Mouse (Mus musculus): ENCODE data around the gene Plcxd2.

Gene Plcxd2

GRCm38 (mm10) chr16:45999374-46000191, 10.4 kb downstream of the Plcxd2 start:
- in situ Hi-C loops (cut with MboI; ENCODE audit: low pct_unique_long_range_greater_than_20kb in 1 of 2, low sequenced_read_pairs in 2 of 2, unreplicated experiment in 1 of 2) = no loop called here

DNA sequence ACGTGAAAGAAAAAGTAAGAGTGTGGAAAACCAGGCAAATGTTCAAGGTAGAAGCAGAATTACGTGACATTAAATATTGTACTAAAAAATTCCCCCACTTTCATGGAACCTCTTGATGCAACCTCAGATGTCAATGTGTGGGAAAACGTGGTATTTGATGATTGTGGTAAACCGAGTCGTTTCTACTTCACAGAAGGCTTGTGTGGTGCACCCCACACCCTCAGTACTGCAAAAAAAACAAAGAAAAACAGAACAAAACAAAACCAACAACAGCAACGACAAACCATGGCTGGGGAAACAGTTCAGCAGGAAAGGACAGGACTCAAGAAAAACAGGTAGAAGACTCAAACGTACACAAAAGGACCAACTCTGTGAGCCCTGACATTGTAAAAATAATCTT, 11.8 kb downstream of the Plcxd2 start:
- in situ Hi-C loops (cut with MboI; ENCODE audit: low pct_unique_long_range_greater_than_20kb in 1 of 2, low sequenced_read_pairs in 2 of 2, unreplicated experiment in 1 of 2) = no loop called here

GRCm38 (mm10) chr16:45990901-45991676, 18.9 kb downstream of the Plcxd2 start:
- in situ Hi-C loops (cut with MboI; ENCODE audit: low pct_unique_long_range_greater_than_20kb in 1 of 2, low sequenced_read_pairs in 2 of 2, unreplicated experiment in 1 of 2) = no loop called here

GRCm38 (mm10) chr16:45986236-45986635, 23.8 kb downstream of the Plcxd2 start:
- in situ Hi-C loops (cut with MboI; ENCODE audit: low pct_unique_long_range_greater_than_20kb in 1 of 2, low sequenced_read_pairs in 2 of 2, unreplicated experiment in 1 of 2) = no loop called here

DNA sequence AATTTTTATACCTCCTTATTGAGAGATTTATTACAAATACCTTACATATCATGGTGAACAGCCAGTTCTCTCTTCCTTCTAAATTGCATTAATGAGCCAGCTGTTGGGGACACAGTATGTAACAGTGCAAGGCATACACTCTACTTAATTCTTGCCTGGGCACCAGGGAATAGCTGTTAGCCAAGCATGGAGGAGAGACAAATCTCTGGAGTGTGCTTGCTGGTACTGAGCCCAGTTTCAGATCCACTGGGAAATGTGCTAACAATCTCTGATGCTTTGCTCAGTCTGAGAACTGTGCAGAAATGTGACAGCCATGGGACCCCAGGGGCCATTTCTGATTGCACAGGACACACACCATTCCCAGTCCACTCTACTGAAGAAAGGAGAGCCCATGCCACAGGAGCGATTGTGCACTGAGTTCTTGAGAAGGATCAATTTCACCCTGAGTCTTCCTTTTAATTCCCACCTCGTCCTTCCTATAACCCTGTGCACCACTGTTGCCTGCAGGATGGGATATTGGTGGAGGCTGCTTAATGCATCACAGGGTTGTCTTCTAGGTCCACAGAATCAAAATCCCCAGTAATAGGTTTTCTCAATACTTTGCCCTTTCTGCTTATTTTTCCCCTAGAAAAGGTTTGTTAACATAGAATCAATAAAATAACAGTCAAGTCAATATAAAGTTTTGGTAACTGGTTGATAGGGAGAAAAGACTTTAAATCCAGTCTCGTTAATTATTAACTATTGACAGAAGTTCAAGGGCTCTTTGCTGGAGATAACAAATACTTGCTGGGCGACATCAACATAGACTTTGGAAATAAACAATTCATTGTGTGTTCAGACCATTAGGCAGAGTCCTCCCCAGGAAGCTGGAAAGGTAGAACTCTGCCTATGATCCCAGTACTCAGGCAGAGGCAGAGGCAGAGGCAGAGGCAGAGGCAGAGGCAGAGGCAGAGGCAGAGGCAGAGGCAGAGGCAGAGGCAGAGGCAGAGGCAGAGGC, 25.1 kb downstream of the Plcxd2 start:
- in situ Hi-C loops (cut with MboI; ENCODE audit: low pct_unique_long_range_greater_than_20kb in 1 of 2, low sequenced_read_pairs in 2 of 2, unreplicated experiment in 1 of 2) = no loop called here

GRCm38 (mm10) chr16:45976251-45976650, 33.8 kb downstream of the Plcxd2 start:
- in situ Hi-C loops (cut with MboI; ENCODE audit: low pct_unique_long_range_greater_than_20kb in 1 of 2, low sequenced_read_pairs in 2 of 2, unreplicated experiment in 1 of 2) = no loop called here

GRCm38 (mm10) chr16:45973959-45974686, 35.9 kb downstream of the Plcxd2 start:
- in situ Hi-C loops (cut with MboI; ENCODE audit: low pct_unique_long_range_greater_than_20kb in 1 of 2, low sequenced_read_pairs in 2 of 2, unreplicated experiment in 1 of 2) = loop anchor here in 1 of 2 experiments (25.0 kb wide), 2 partner anchors 212 to 287 kb away; partner anchors contain the start of gene Tmprss7

DNA sequence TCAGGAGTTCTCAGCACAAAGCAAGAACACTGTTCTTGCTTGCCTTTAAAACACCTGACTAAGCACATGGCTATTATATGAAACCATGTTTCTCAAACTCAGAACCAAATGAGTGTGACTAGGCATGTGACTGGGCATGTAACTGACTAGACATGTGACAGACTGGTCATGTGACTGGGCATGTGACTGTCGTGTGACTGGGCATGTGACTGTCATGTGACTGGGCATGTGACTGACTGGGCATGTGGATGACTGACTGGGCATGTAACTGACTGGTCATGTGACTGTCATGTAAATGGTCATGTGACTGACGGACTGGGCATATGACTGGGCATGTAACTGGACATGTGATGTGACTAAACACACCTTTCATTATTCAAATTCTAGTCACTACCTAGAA, 39.8 kb downstream of the Plcxd2 start:
- in situ Hi-C loops (cut with MboI; ENCODE audit: low pct_unique_long_range_greater_than_20kb in 1 of 2, low sequenced_read_pairs in 2 of 2, unreplicated experiment in 1 of 2) = loop anchor here in 1 of 2 experiments (25.0 kb wide), 2 partner anchors 208 to 283 kb away; partner anchors contain the start of gene Tmprss7

DNA sequence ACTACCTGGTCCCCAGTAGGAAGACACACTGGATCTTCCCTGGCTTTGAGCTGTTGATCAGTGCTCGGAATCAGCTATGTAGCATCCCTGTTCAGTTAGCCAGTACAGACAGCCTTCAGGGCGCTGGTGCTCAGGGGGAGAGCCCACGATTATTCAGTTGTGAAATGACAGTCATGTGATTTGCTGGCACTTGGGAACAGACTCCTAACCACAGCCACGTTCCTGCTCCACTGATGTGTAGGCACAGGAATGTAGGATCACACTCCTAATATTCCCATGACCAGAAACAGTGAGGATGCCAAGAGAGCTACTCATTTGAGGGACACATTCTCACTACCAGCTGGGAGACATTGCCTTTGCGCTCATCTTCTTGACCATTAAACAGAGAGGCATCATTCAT, 41.3 kb downstream of the Plcxd2 start:
- in situ Hi-C loops (cut with MboI; ENCODE audit: low pct_unique_long_range_greater_than_20kb in 1 of 2, low sequenced_read_pairs in 2 of 2, unreplicated experiment in 1 of 2) = loop anchor here in 1 of 2 experiments (25.0 kb wide), 2 partner anchors 206 to 281 kb away; partner anchors contain the start of gene Tmprss7

- in situ Hi-C loops (cut with MboI; ENCODE audit: low pct_unique_long_range_greater_than_20kb in 1 of 2, low sequenced_read_pairs in 2 of 2, unreplicated experiment in 1 of 2) = loop anchor here in 1 of 2 experiments (25.0 kb wide), 2 partner anchors 205 to 280 kb away; partner anchors contain the start of gene Tmprss7
Observed at GRCm38 (mm10) chr16:45967471-45967870, 42.5 kb downstream of the Plcxd2 start.

DNA sequence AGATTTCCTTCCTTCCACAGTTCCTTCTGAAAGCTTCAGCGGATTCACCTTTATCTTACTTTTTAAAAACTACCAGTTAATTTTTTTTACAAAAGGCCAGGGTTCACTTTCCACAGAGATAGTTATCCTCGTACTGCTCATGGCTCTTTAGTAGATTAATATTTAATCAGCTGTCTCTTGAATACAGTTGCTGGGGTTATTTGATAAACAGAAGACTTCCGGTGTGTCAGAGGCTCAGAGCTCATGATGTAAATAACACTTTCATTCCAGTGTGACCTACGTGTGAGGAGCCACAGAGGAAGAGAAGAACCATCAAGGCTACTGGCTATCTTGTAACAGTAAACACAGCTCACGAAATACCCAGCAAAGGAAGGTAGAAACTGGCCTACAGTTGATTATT, 43.4 kb downstream of the Plcxd2 start:
- in situ Hi-C loops (cut with MboI; ENCODE audit: low pct_unique_long_range_greater_than_20kb in 1 of 2, low sequenced_read_pairs in 2 of 2, unreplicated experiment in 1 of 2) = loop anchor here in 1 of 2 experiments (25.0 kb wide), 2 partner anchors 204 to 279 kb away; partner anchors contain the start of gene Tmprss7

DNA sequence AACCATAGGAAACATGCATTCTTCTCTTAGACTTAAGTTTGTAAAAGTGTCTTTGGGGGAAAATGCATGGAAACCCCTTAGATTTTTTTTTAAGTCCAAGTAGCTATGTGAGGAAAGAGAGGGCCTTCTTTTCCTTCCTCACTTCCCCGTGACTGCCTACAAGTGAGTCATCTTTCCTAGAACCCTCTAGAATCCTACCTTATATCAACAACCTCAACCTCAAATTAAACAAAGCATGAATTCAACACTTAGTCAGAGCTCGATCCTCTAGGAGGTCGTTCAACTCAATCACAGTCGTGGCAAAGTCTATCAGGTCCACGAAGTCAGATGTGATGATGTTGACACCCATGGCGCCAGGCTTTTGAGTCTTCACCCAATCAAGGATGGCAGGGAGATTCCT, 45.2 kb downstream of the Plcxd2 start:
- in situ Hi-C loops (cut with MboI; ENCODE audit: low pct_unique_long_range_greater_than_20kb in 1 of 2, low sequenced_read_pairs in 2 of 2, unreplicated experiment in 1 of 2) = loop anchor here in 1 of 2 experiments (25.0 kb wide), 2 partner anchors 202 to 277 kb away; partner anchors contain the start of gene Tmprss7

DNA sequence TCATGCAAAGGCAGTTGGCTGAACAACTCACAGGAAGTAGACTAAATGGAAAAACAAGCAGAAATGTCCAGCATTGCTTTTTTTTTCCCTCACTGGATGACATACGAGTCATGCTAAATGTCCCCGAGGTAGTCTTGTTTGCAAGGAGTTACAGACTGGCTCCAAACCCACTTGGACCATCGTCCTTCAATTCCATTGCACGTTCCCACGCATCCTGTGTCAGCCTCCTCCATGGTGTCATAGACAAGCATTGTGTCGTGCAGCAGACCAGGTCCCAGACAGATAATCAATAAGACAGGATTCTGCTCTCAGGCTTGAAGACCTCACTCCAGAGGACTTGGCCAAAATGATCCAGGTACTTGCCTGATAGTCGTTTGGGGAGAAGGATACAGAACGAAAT, 46.2 kb downstream of the Plcxd2 start:
- in situ Hi-C loops (cut with MboI; ENCODE audit: low pct_unique_long_range_greater_than_20kb in 1 of 2, low sequenced_read_pairs in 2 of 2, unreplicated experiment in 1 of 2) = loop anchor here in 1 of 2 experiments (25.0 kb wide), 2 partner anchors 202 to 277 kb away; partner anchors contain the start of gene Tmprss7

- in situ Hi-C loops (cut with MboI; ENCODE audit: low pct_unique_long_range_greater_than_20kb in 1 of 2, low sequenced_read_pairs in 2 of 2, unreplicated experiment in 1 of 2) = loop anchor here in 1 of 2 experiments (25.0 kb wide), 2 partner anchors 201 to 276 kb away; partner anchors contain the start of gene Tmprss7
Observed at GRCm38 (mm10) chr16:45963088-45963487, 46.9 kb downstream of the Plcxd2 start.

GRCm38 (mm10) chr16:45960978-45961377, 49.0 kb downstream of the Plcxd2 start:
- in situ Hi-C loops (cut with MboI; ENCODE audit: low pct_unique_long_range_greater_than_20kb in 1 of 2, low sequenced_read_pairs in 2 of 2, unreplicated experiment in 1 of 2) = loop anchor here in 1 of 2 experiments (25.0 kb wide), 2 partner anchors 199 to 274 kb away; partner anchors contain the start of gene Tmprss7

DNA sequence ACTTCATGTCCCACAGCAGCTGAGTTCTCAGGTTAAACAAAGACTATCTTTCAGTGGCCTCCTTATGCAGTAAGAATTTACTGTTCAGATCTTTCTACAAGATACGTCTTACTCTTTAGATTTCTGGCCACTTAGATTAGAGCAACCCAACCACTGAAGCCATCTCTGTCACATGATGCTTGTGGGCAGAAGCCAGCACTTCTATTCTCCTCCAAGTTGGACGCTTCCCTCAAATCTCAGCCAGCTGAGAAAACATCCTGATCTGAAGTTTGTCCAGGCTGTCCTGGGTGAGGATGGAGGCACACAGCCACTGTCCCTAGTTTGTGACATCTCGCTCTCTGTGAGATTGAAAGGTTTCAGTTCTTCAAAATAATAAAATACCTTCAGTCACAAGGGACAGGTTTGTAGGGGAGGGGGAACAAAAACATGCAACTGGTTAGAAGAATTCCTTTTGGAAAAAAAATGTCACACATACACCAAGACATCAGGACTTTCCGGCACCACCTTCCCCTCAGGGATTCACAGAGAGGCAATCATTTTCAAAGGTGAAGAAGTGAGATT, 53.5 kb downstream of the Plcxd2 start:
- in situ Hi-C loops (cut with MboI; ENCODE audit: low pct_unique_long_range_greater_than_20kb in 1 of 2, low sequenced_read_pairs in 2 of 2, unreplicated experiment in 1 of 2) = loop anchor here in 1 of 2 experiments (25.0 kb wide), 2 partner anchors 194 to 269 kb away; partner anchors contain the start of gene Tmprss7

DNA sequence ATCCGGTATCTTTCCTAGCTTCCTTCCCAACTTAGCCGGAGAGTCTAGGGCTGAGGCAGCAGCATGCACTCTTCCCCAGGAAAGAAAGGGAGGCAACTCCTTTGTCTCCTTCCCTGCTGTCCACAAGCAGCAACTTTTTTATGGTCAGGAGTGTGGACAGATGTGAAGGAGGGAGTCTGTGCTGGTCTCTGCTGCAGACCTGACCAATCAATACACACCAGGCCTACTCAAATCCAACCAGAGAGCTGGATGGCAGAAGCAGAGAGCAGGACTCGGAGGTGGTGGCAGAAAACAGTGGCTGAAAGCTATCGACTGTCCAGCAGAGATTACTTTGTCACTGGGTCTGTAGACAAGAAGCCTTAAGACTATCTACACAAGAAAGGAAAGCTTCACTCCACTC, 56.6 kb downstream of the Plcxd2 start, which contains the start of gene Phldb2:
Gene Phldb2 (minus strand): TSS at position 205 of the 400 bp plus-strand sequence.
- in situ Hi-C loops (cut with MboI; ENCODE audit: low pct_unique_long_range_greater_than_20kb in 1 of 2, low sequenced_read_pairs in 2 of 2, unreplicated experiment in 1 of 2) = loop anchor here in 1 of 2 experiments (25.0 kb wide), 2 partner anchors 191 to 266 kb away; partner anchors contain the start of gene Tmprss7

All from mouse embryonic stem cell (cell line).